Mouse (Mus musculus): ENCODE results near the gene Ctr9. TPM values are rescaled to one million over a fixed set of nuclear protein-coding genes. Genes with fewer than 3 reads are reported as not detected.

Ctr9 gene
- polyA plus RNA-seq, 1 experiment from 2014 or later = 22.9 TPM

Other genes starting within 250 kb of the Ctr9 start
- gene Rnf141, start 184.5 kb upstream of the Ctr9 start, polyA plus RNA-seq (2015; fragmentation: Nextera tagmentation; extraction: Ambion mirVana) = 29.0 and 30.7 TPM in 2 replicates
- 24.3 and 26.4 TPM in 2 replicates for gene Lyve1, start 165.7 kb upstream of the Ctr9 start, polyA plus RNA-seq (2015; fragmentation: Nextera tagmentation; extraction: Ambion mirVana)
- gene Mrvi1, start 46.5 kb upstream of the Ctr9 start, polyA plus RNA-seq (2015; fragmentation: Nextera tagmentation; extraction: Ambion mirVana) = 4.3 and 4.4 TPM in 2 replicates
- gene Eif4g2, start 54.1 kb downstream of the Ctr9 start, polyA plus RNA-seq (2015; fragmentation: Nextera tagmentation; extraction: Ambion mirVana) = 332 and 350 TPM in 2 replicates